In genomic region chr10:50898621-50899020, GRCm38 (mm10) we compare ENCODE assay signal across 22 mouse cellular contexts. TPM values are rescaled to one million over a fixed set of nuclear protein-coding genes. Genes with fewer than 3 reads are reported as not detected.
DNase-seq lines count a peak whose midpoint lies in the region; ATAC-seq and TF ChIP-seq lines count a peak whose summit lies in the region.
"Had no signal": no experiment of that assay in that cellular context is flagged by ENCODE, and none has a peak within 500 bp of the region (broad histone marks: within the 10 kb centered on the region; RNA-seq: fewer than 3 reads in every experiment).

No protein-coding gene starts in this region.

- H3K27me3 ChIP-seq in kidney, adult 2 months (replicated peaks; ENCODE audit: control insufficient read depth, insufficient read depth, low read length), result peaks cover 5% of the 10 kb centered on the region; the same call in 1 of the 2 replicates
- peaks cover 55% of the 10 kb centered on the region for H3K27me3 ChIP-seq in kidney, postnatal 0 days (ENCODE audit: insufficient read depth, low read length)
- peaks cover 82% of the 10 kb centered on the region for H3K27me3 ChIP-seq in midbrain, embryonic 11.5 days (ENCODE audit: control insufficient read depth, insufficient read depth, low read length)
- peaks cover 82% of the 10 kb centered on the region for H3K27me3 ChIP-seq in midbrain, embryonic 14.5 days (ENCODE audit: control insufficient read depth, insufficient read depth, low read length)
- H3K27me3 ChIP-seq: CH12.LX had no signal

- WGBS in kidney, adult 2 months, result 22% methylated on average over 2 of the region's 2 CpGs
- 12% methylated on average over 2 of the region's 2 CpGs for WGBS in kidney, postnatal 0 days
- 13% methylated on average over 2 of the region's 2 CpGs for whole genome bisulfite sequencing in midbrain, embryonic 11.5 days
- 18% methylated on average over 2 of the region's 2 CpGs for WGBS in midbrain, embryonic 14.5 days

- H3K4me2 ChIP-seq in kidney, postnatal 0 days (ENCODE audit: low read length), result peak overlapping the region; percentile 46
- no peak overlapping the region for H3K4me2 ChIP-seq in midbrain, embryonic 11.5 days
- H3K4me2 ChIP-seq in midbrain, embryonic 14.5 days (ENCODE audit: low read length), result no peak overlapping the region
- H3K4me2 ChIP-seq: embryonic facial prominence, embryonic 15.5 days; forebrain, embryonic 15.5 days; heart, embryonic 11.5 days; heart, embryonic 15.5 days; hindbrain, embryonic 14.5 days had no signal

- H3K4me1 ChIP-seq in kidney, adult 2 months (ENCODE audit: control insufficient read depth, insufficient read depth, low read length), result no peaks in the 10 kb centered on the region
- H3K4me1 ChIP-seq in kidney, postnatal 0 days (replicated peaks; ENCODE audit: insufficient read depth, low read length), result 0 out of 2 replicates have a peak, but pooled peaks cover 4% of the 10 kb centered on the region
- peaks cover 22% of the 10 kb centered on the region for H3K4me1 ChIP-seq in midbrain, embryonic 11.5 days (ENCODE audit: control insufficient read depth, insufficient read depth, low read length)
- H3K4me1 ChIP-seq in midbrain, embryonic 14.5 days (ENCODE audit: control insufficient read depth, insufficient read depth, low read length), result peaks cover 10% of the 10 kb centered on the region; the same call in 1 of the 2 replicates

- no peak for TF ChIP-seq CTCF in kidney, adult 2 months (conservative IDR thresholded peaks at IDR 0.05; ENCODE audit: insufficient read depth, insufficient read length, low read depth, low read length)
- TF ChIP-seq CTCF in kidney, postnatal 0 days (IDR thresholded peaks at IDR 0.05; ENCODE audit: low read depth), result no peak

- ATAC-seq in kidney, postnatal 0 days (replicated peaks; ENCODE audit: low FRiP score, low read depth), result no peak
- ATAC-seq in midbrain, embryonic 11.5 days (ENCODE audit: low FRiP score), result no peak
- ATAC-seq in midbrain, embryonic 14.5 days (ENCODE audit: low FRiP score, low TSS enrichment), result no peak
- ATAC-seq: forebrain, embryonic 15.5 days had no signal

- H3K36me3 ChIP-seq in kidney, adult 2 months (ENCODE audit: control insufficient read depth, insufficient read depth, low read length), result no peaks in the 10 kb centered on the region
- no peaks in the 10 kb centered on the region for H3K36me3 ChIP-seq in kidney, postnatal 0 days (ENCODE audit: insufficient read depth, low read length)
- H3K36me3 ChIP-seq in midbrain, embryonic 11.5 days (ENCODE audit: control insufficient read depth, insufficient read depth, low read length), result no peaks in the 10 kb centered on the region
- no peaks in the 10 kb centered on the region for H3K36me3 ChIP-seq in midbrain, embryonic 14.5 days (ENCODE audit: control insufficient read depth, insufficient read depth, low read length)
- H3K36me3 ChIP-seq: embryonic facial prominence, embryonic 15.5 days; forebrain, embryonic 15.5 days; heart, embryonic 15.5 days had no signal

- H3K9me3 ChIP-seq in kidney, postnatal 0 days (replicated peaks; ENCODE audit: low read length), result no peaks in the 10 kb centered on the region
- H3K9me3 ChIP-seq in midbrain, embryonic 11.5 days (ENCODE audit: control insufficient read depth, low read length), result no peaks in the 10 kb centered on the region
- H3K9me3 ChIP-seq in midbrain, embryonic 14.5 days (ENCODE audit: control insufficient read depth, low read length), result no peaks in the 10 kb centered on the region
- H3K9me3 ChIP-seq: embryonic facial prominence, embryonic 15.5 days; forebrain, embryonic 15.5 days; heart, embryonic 15.5 days had no signal

- no peak overlapping the region for H3K4me3 ChIP-seq in kidney, adult 2 months (ENCODE audit: insufficient read depth, low read depth, low read length)
- H3K4me3 ChIP-seq in kidney, postnatal 0 days (replicated peaks; ENCODE audit: low read depth, low read length), result peak overlapping the region; percentile 53
- no peak overlapping the region for H3K4me3 ChIP-seq in midbrain, embryonic 11.5 days (ENCODE audit: low read depth, low read length)
- 0 out of 2 replicates have a peak overlapping the region, but pooled peaks have one; percentile 2 for H3K4me3 ChIP-seq in midbrain, embryonic 14.5 days (replicated peaks; ENCODE audit: low read depth, low read length)
- H3K4me3 ChIP-seq: embryonic facial prominence, embryonic 15.5 days; erythroblast, embryonic 14.5 days; forebrain, embryonic 15.5 days; heart, adult 2 months; heart, embryonic 15.5 days had no signal

- H3K27ac ChIP-seq in kidney, adult 2 months (ENCODE audit: insufficient read depth, low read depth, low read length), result no peak overlapping the region; the same call in 1 of the 2 replicates
- H3K27ac ChIP-seq in kidney, postnatal 0 days, result no peak overlapping the region
- H3K27ac ChIP-seq in midbrain, embryonic 11.5 days (ENCODE audit: low read depth, low read length), result no peak overlapping the region
- H3K27ac ChIP-seq in midbrain, embryonic 14.5 days (replicated peaks; ENCODE audit: low read depth, low read length), result no peak overlapping the region
- H3K27ac ChIP-seq: embryonic facial prominence, embryonic 15.5 days; forebrain, embryonic 15.5 days; heart, adult 2 months; heart, embryonic 15.5 days; hindbrain, embryonic 14.5 days had no signal

- peak; percentile 23 for DNase-seq in kidney, adult 2 months
- DNase-seq in kidney, adult 18-20 months, result no peak
- DNase-seq in kidney, postnatal 0 days (ENCODE audit: low spot score), result no peak
- DNase-seq in kidney, postnatal 14 days, result no peak
- DNase-seq in midbrain, embryonic 11.5 days (ENCODE audit: low spot score, missing footprints), result peak; percentile 94
- DNase-seq in midbrain, embryonic 14.5 days, result no peak
- DNase-seq in neural tube, embryonic 10.5 days (ENCODE audit: extremely low spot score, low spot score), result no peak
- DNase-seq in layer of hippocampus, postnatal 10 days (ENCODE audit: low spot score in 2 of 2), result no peak
- DNase-seq: adrenal gland, postnatal 25 days; gastrocnemius, postnatal 14 days; heart, adult 2 months had no signal

- no peak overlapping the region for H3K9ac ChIP-seq in kidney, postnatal 0 days (ENCODE audit: low read depth, low read length)
- H3K9ac ChIP-seq in midbrain, embryonic 11.5 days (ENCODE audit: low read length), result no peak overlapping the region
- no peak overlapping the region for H3K9ac ChIP-seq in midbrain, embryonic 14.5 days (replicated peaks; ENCODE audit: low read length)
- H3K9ac ChIP-seq: embryonic facial prominence, embryonic 15.5 days; forebrain, embryonic 15.5 days; heart, embryonic 15.5 days; hindbrain, embryonic 14.5 days had no signal

- TF ChIP-seq POLR2A in kidney, adult 2 months (IDR thresholded peaks at IDR 0.05; ENCODE audit: low read depth, low read length), result no peak

RNA-seq across cellular contexts. Expression of gene Sim1, which starts 4.1 kb away (rescaled TPM):
- 4.2 and 5.8 TPM in 2 replicates for polyA plus RNA-seq in kidney, adult 2 months (2012; rRNA removed)
- 9.5 TPM in 2 replicates for polyA plus RNA-seq in kidney, postnatal 0 days (2015; fragmentation: Nextera tagmentation; extraction: Ambion mirVana)
- polyA plus RNA-seq in midbrain, embryonic 11.5 days (2014; fragmentation: Nextera tagmentation; extraction: Ambion mirVana), result 7.9 and 8.7 TPM in 2 replicates
- 0.77 and 0.91 TPM in 2 replicates for polyA plus RNA-seq in midbrain, embryonic 14.5 days (2014; fragmentation: Nextera tagmentation; extraction: Ambion mirVana)
- total RNA-seq in layer of hippocampus, postnatal 10 days (2021), result not detected
- total RNA-seq: adrenal gland, adult 2 months; adrenal gland, postnatal 25 days; heart, adult 2 months; heart, postnatal 14 days; hematopoietic stem cell, adult 5-6 weeks had no signal
- polyA plus RNA-seq: adrenal gland, adult 2 months; cerebellum, adult 2 months; erythroblast, embryonic 14.5 days; heart, adult 2 months; heart, embryonic 15.5 days had no signal

Comparison
In these comparisons a context has a peak if more than half of its experiments do, and no peak if none do; other contexts are left out.
1. DNase-seq: peak in kidney, adult 2 months (single experiment) and midbrain, embryonic 11.5 days (single experiment); none in kidney, adult 18-20 months (single experiment), kidney, postnatal 0 days (single experiment), kidney, postnatal 14 days (single experiment), midbrain, embryonic 14.5 days (single experiment), neural tube, embryonic 10.5 days (single experiment) and layer of hippocampus, postnatal 10 days (0 of 2).
2. H3K4me3 ChIP-seq: peak in kidney, postnatal 0 days (single experiment) and midbrain, embryonic 14.5 days (single experiment); none in kidney, adult 2 months (single experiment) and midbrain, embryonic 11.5 days (single experiment).